Mouse (Mus musculus): ENCODE data around the gene Retreg2.

The Retreg2 gene

DNA sequence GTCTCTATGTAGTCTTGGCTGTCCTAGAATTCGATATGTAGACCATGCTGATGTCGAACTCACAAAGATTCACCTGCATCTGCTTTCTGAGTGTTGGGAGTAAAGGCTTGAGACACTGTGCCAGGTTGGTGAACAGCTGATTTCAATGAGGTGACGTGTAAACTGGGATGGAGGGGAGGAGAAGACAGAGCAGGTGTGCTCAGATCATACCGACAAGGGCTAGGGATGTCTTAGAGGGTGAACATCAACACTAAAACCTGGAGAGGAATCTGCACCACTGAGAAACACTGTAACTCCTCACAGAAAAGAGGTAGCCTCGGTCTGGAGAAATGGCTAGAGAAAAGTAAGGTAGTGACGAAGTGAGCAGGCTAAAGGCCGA is 25.5 kb downstream of the Retreg2 start:
- in situ Hi-C loops (cut with MboI; ENCODE audit: low sequenced_read_pairs): no loop called here

DNA sequence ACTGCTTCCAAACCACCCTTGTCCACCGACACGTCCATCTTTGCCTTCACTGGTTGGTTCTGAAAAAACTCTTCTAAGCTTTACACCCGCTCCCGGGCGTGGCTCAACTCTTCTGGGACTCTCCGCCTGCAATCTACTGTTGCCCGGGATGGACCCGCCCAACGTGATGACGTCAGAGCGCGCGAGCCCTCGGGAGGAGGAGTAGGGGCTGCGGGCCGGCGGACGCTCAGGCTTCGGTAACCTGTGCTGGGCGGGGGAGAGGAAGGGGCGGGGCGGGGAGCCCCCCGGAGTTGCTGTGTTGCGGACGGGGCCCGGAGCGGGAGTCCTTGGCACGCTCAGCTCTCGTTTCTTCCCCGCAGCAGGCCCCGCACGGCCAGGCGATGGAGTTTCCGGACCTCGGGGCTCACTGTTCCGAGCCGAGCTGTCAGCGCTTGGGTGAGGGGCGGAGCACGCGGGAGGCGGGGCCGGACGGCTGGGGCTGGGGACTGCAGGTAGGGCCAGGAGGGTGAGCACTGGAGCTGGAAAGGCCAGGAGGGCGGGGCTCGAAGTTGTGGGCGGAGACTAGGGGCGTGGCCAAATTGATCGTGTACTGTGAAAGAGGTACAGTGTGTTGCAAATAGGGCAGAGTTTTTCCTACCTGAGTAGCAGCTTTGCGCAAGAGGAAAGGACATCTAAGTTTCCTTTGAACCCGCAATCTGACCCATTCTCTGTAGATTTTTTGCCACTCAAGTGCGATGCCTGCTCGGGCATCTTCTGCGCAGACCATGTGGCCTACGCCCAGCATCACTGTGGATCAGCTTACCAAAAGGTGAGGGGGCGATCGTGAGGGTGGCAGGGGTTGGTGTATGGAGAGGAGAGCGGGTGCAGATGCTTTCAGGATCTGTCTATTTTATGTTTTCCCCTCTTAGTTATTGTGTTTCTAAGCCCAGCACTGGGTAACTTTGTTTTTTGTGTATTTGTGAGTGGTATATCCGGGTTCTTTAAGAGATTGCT is 26.2 kb downstream of the Retreg2 start, which contains the start of gene Zfand2b:
Gene Zfand2b, plus strand, starts transcription at position 175 of the 993 bp plus-strand sequence.
- in situ Hi-C loops (cut with MboI; ENCODE audit: low sequenced_read_pairs): no loop called here

DNA sequence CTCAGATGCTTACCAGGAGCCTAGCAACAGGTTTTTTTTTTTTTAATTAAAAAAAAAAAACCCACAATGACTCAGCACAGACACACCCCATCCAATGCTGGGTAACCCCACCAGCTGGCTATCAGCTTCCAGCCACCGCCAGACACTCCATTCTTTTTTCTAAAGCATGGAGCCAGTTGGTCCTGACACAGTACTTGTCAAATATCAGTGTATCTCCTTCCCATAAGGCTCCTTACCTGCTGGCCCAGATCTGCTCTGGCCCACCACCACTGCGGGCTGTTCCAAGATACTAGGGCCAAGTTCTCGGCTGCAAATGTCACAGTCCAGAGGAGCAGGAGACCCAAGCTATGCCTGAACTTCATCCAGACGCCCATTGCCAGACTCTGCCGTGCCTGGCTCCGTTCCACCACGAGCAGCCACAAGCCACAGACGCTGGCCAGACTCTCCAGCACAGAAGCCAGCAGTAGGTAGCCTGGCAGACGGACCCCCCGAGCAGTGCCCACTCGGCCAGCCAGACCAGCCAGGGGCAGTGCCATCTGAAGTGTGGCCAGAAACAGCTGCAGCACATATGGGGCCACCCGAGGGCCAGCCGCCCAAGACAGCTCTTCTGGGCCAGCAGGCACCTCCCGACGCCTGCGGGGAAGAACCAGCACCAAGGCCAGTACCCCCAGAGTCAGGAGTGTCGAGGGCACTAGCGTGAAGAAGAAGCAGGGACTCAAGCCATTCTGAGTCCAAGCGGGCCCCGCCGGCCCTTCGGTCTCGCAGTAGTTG is 36.9 kb downstream of the Retreg2 start:
- in situ Hi-C loops (cut with MboI; ENCODE audit: low sequenced_read_pairs): no loop called here

DNA sequence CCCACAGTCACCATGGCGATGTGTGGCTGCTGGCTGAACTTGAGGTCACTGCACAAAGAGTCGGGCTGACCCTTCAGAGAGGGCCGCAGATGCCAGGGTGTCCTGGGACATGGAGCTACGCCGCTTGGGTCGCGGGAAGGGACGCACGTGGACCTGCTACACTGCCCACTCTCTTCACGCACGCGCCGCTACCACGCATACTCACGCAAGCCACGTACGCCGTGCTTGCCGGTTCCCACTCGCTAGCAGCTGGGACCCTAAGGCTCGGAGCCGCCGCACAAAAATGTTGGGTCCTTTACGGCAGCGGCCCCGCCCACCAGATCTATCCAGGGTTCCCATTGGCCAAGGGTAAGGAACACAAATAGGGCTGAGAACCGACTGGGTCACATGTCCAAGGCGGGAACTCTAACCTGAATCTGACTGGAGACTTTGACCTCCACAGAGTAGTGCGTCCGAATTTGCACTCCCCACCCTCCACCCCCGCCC is 37.6 kb downstream of the Retreg2 start, which contains the start of gene Abcb6:
Gene Abcb6, minus strand, starts transcription at position 288 of the 486 bp plus-strand sequence.
- in situ Hi-C loops (cut with MboI; ENCODE audit: low sequenced_read_pairs): no loop called here

DNA sequence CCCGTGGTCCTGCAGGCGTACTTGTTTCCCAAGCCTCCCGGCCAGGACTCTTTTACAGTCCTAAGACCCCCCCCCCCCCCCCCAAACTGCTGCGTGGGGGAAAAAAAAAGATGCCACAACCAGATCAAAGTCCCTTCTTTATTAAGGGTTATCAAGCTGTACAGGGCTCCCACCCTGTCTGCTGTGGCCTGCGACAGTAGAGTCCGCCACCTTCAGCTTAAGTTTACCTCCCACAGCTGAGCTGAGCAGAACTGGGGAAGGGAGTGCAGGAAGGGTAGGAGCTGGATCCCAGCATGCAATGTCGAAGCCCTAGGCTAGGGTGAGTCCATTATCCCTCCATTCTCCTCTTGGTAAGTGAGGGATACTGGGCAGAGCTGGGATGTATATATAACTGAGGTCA is 38.2 kb downstream of the Retreg2 start:
- in situ Hi-C loops (cut with MboI; ENCODE audit: low sequenced_read_pairs): no loop called here

DNA sequence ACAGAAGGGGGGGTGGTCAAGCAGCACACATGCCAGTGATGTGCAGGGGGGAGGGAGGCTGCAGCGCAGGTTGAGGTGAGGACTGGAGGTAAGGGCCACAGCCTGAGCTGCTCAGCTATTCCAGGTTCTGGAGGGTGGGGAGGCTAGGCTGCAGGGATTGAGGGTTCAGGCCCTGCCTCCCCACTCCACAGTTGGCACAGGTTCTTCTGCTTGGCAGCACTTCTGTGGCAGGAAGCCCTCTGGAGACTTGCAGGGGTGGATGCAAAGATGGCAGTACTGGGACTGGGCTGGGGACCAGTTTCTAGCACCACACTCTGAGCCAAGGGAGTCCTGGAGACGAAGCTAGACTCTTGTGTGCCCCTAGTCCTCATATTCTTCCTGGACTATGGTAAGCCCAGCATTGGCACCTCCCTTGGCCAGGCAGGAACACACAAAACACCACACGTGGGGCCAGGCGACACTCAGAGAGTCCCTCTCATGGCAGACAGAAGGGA is 38.8 kb downstream of the Retreg2 start:
- in situ Hi-C loops (cut with MboI; ENCODE audit: low sequenced_read_pairs): no loop called here

DNA sequence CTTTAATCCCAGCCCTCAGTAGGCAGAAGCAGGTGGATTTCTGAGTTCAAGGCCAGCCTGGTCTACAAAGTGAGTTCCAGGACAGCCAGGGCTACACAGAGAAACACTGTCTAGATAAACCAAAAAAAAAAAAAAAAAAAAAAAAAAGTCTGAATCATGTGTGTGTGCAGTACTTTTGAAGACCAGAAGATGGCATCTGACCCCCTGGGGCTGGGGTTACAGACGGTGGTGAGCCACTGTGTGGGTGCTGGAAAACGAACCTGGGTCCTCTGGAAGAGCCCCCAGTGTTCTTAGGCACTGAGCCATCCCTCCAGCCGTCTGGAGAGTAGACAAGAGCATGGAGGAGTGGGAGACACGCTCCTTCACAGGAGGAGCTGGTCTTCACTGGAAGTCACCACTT is 39.6 kb downstream of the Retreg2 start:
- in situ Hi-C loops (cut with MboI; ENCODE audit: low sequenced_read_pairs): no loop called here

DNA sequence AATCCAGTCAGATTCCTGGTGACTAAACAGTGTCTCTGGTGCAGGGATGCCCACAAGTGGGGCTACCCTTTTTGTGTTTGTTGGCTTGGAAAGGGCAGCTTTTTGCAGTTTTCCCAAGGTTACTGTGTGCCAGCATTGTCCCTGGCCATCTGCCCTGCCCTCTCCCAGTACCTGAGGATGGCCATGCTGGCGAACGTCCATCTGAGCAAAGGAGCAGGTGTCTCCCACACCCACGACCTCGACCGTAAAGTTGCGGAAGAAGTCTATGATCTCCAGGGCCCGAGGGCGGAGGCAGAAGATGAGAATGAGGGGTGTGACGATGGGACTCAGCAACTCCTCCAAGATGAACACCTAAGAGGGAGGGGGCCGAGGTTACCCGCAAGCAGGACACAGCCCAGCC is 42.9 kb downstream of the Retreg2 start:
- in situ Hi-C loops (cut with MboI; ENCODE audit: low sequenced_read_pairs): no loop called here

DNA sequence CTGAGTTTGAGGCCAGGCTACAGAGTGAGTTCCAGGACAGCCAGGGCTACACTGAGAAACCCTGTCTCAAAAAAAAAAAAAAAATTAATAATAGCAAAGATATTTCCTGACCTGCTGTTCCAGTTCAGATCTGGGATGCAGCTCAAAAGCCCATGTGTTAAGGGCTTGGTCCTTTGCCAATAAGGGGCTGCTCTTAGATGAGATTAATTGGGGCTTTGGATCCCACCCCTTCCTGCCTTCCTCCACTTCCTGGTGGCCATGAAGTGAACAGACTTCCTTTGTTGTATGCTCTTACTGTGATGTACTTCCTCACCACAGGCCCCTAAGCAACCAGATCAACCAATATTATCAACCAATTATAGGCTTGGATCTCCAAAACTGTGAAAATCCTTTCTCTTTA is 44.5 kb downstream of the Retreg2 start:
- in situ Hi-C loops (cut with MboI; ENCODE audit: low sequenced_read_pairs): no loop called here

DNA sequence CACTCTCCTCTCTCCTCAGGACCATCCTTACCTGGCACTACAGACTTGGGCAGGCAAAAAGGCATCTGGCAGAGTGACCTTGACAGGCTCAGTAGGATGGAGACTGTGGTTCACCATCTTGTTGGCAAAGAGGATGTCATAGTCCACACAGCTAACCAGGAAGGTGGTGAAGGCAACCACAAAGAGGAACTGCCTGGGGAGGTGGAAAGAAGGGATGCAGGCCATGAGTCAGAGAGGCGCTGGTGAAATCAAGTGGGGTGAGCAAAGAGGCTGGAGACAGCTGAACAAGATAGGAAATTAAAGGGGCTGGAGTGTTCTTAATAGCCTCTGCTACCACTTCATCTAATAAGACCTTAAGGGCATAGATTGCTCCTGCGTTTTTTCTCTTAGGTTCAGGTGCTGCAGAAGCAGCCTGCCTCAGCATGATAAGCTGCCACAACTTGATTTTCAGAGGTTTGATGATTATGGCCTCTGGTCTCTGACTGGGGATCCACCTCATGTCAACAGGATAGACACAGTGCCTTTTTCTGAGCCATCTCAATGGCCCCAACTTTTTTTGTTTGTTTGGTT is 45.4 kb downstream of the Retreg2 start:
- in situ Hi-C loops (cut with MboI; ENCODE audit: low sequenced_read_pairs): no loop called here

DNA sequence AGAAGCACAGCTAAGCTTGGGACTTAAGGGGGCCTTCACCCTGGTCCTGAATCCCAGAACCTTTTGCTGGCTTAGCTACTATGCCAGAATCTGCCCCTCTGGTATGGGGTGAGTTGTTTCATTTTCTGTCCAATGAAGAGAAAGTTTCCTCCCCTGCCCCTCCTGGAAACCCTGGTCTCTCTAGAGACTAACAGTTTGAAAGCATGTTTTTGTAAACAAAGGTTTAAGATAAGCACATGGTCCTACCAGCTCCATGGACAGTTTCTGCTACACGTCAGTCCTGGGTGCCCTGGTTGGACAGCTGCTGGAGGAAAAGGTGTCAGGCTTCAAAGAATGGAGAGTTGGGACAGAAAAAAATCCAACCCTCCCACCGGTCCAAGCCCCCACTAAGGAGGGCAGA is 48.0 kb downstream of the Retreg2 start:
- in situ Hi-C loops (cut with MboI; ENCODE audit: low sequenced_read_pairs): no loop called here

DNA sequence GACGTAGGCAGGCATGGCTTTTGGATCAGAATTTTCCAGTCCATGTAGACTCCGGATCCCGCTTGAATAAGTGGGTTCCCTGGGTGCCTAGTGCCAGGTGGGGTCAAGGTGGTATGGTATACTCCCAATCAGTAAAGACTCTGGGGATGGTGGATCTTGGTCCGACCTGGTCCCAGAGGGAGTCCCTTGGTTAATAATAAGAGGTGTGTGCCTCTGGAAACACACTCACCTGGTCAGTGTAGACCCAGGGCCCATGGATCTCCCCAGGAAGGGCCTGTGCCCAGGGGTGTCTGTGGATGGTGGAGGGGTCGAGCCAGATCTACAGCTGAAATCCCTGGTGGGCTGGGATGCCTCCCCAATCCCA is 48.7 kb downstream of the Retreg2 start:
- in situ Hi-C loops (cut with MboI; ENCODE audit: low sequenced_read_pairs): no loop called here

DNA sequence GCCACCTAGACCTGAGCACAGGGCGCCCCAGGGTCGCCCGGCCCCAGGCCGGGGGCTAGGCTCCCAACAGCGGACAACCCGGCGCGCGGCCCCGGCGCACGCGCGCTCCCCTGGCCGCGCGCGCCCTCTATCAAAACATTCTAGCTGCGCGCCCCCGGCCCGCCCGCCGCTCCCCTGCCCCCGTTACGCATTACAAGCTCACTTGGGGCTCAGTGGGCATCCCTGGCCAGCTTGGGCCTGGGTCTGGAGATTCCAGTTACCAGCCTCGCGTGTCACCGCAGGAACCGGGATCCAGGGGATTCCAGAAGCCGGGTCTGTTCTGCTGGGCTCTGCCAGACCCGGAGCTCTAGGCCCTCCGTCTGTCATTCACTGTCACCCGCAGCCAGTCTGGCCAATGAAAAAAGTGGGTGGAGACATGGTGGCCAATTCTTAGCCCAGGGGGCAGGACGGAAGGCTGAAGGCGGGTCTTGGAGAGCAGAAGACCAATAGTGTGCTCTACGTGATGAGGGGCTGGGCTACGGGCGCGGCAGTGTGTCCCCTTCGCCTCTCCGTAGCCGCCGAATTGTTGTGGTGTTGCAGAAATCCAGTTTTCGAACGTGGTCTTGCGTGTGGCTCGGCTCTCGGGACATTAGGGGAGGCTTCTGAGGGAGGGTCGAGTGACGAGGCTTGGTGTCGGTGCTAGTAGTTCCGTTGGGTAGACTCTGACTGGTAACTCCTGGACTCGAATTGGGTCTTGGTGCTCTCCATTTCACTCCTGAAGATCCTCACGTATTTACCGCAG is 49.2 kb downstream of the Retreg2 start, which contains the start of the genes Ankzf1 and Atg9a:
Gene Ankzf1, plus strand, starts transcription at position 530 of the 781 bp plus-strand sequence.
Gene Atg9a, minus strand, starts transcription at position 575 of the 781 bp plus-strand sequence.
- in situ Hi-C loops (cut with MboI; ENCODE audit: low sequenced_read_pairs): no loop called here

DNA sequence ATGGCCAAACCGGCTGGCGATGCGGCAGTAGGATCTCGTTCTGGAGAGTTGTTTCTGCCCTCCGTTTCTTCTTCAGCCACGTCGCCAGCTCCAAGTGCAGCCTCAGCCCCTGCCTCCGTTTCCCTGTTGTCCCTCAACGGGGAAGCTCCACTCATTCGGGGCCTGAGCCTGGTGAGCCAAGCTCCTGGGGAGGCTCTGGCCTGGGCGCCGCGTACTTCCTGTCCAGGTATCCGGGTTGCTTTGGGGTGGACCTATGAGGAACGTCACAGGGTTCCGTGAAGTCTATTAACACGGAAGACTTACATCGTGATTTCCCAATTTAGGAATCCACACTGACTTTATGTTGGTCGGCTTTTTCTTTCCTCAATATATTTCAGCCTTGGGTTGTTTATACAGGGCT is 49.9 kb downstream of the Retreg2 start:
- in situ Hi-C loops (cut with MboI; ENCODE audit: low sequenced_read_pairs): no loop called here
